Mouse (Mus musculus): ENCODE results near the gene Angptl2.
A peak's percentile ranks its signal among the peaks of the same experiment; 100 is the strongest.

The Angptl2 gene

GRCm38 (mm10) chr2:33232782-33233570 is 17.1 kb downstream of the Angptl2 start:
- peak; percentile 60 to 73 for DNase-seq

- DNase-seq, result no peak
These were observed 18.0 kb downstream of the Angptl2 start for GRCm38 (mm10) chr2:33233856-33234255.

- no peak for DNase-seq
These were observed 19.0 kb downstream of the Angptl2 start for GRCm38 (mm10) chr2:33234848-33235247.

- no peak for DNase-seq
These were observed 21.7 kb downstream of the Angptl2 start for GRCm38 (mm10) chr2:33237581-33237980.

- no peak for DNase-seq
These were observed 29.0 kb downstream of the Angptl2 start for GRCm38 (mm10) chr2:33244880-33245279.

- no peak for DNase-seq
These were observed 29.5 kb downstream of the Angptl2 start for GRCm38 (mm10) chr2:33245350-33245749.

- no peak for DNase-seq
These were observed 31.0 kb downstream of the Angptl2 start for GRCm38 (mm10) chr2:33246841-33247240.

- DNase-seq, result no peak
These were observed 32.7 kb downstream of the Angptl2 start for GRCm38 (mm10) chr2:33248549-33248948.

GRCm38 (mm10) chr2:33249922-33250633 is 34.2 kb downstream of the Angptl2 start:
- DNase-seq, result no peak

GRCm38 (mm10) chr2:33252751-33253150 is 36.9 kb downstream of the Angptl2 start:
- no peak for DNase-seq

GRCm38 (mm10) chr2:33253572-33254190 is 37.8 kb downstream of the Angptl2 start:
- DNase-seq, result peak; percentile 65 to 71

- DNase-seq, result no peak
These were observed 38.6 kb downstream of the Angptl2 start for GRCm38 (mm10) chr2:33254318-33254985.

GRCm38 (mm10) chr2:33256769-33257537 is 41.1 kb downstream of the Angptl2 start:
- no peak for DNase-seq

GRCm38 (mm10) chr2:33260772-33261171 is 44.9 kb downstream of the Angptl2 start:
- no peak for DNase-seq

- DNase-seq, result no peak
These were observed 45.6 kb downstream of the Angptl2 start for GRCm38 (mm10) chr2:33261475-33261874.

GRCm38 (mm10) chr2:33265793-33266192 is 49.9 kb downstream of the Angptl2 start:
- DNase-seq, result no peak

- no peak for DNase-seq
These were observed 51.2 kb downstream of the Angptl2 start for GRCm38 (mm10) chr2:33267075-33267474.

- no peak for DNase-seq
These were observed 52.7 kb downstream of the Angptl2 start for GRCm38 (mm10) chr2:33268384-33269131.

GRCm38 (mm10) chr2:33269132-33269493 is 53.2 kb downstream of the Angptl2 start:
- DNase-seq, result no peak

- DNase-seq, result no peak
These were observed 54.7 kb downstream of the Angptl2 start for GRCm38 (mm10) chr2:33270569-33270968.

- DNase-seq, result no peak
These were observed 55.6 kb downstream of the Angptl2 start for GRCm38 (mm10) chr2:33271511-33271910.
